Mouse (Mus musculus) stomach, embryonic 16.5 days (tissue): ENCODE measurements around the gene Atp5h. TPM values are rescaled to one million over a fixed set of nuclear protein-coding genes. Genes with fewer than 3 reads are reported as not detected.
"Not testable (repeated sequence)": the region's sequence is repeated elsewhere in the genome, so short reads cannot be mapped to it uniquely, and the experiment has no call there.

ENCODE experiments used
- ATAC-seq: fragments of 200-750 bp; cut with Nextera tagmentation; 2 replicates; pipeline ENCODE4 v1.8.0; 2017; ENCODE audit warnings: moderate number of reproducible peaks, moderate TSS enrichment; ENCODE audit not compliant: insufficient read depth, low FRiP score
- H3K27ac ChIP-seq: fragments of 300-500 bp; sonication (generic); 2 replicates; pipeline ENCODE4 v1.5.1; 2014; ENCODE audit warnings: low read length
- H3K27me3 ChIP-seq: fragments of 300-500 bp; sonication (generic); 2 replicates; pipeline ENCODE4 v1.6.1; 2014; ENCODE audit warnings: low read length, control low read depth, mixed read lengths; ENCODE audit not compliant: control insufficient read depth, insufficient read depth
- H3K36me3 ChIP-seq: fragments of 300-500 bp; sonication (generic); 2 replicates; pipeline ENCODE4 v1.6.1; 2014; ENCODE audit warnings: low read length; ENCODE audit not compliant: control insufficient read depth, insufficient read depth
- H3K4me1 ChIP-seq: fragments of 300-500 bp; sonication (generic); 2 replicates; pipeline ENCODE4 v1.6.1; 2014; ENCODE audit warnings: low read length, control low read depth, mixed read lengths; ENCODE audit not compliant: control insufficient read depth, insufficient read depth
- H3K4me2 ChIP-seq: fragments of 300-500 bp; sonication (generic); 2 replicates; pipeline ENCODE4 v1.6.1; 2014; ENCODE audit warnings: low read depth, low read length, mixed read lengths
- H3K4me3 ChIP-seq: fragments of 300-500 bp; sonication (generic); replicated peaks from 2 replicates; pipeline ENCODE4 v1.5.1; 2014; ENCODE audit warnings: mild to moderate bottlenecking, low read length
- H3K9ac ChIP-seq: fragments of 300-500 bp; sonication (generic); 2 replicates; pipeline ENCODE4 v1.6.1; 2014; ENCODE audit warnings: low read length
- H3K9me3 ChIP-seq: fragments of 300-500 bp; sonication (generic); replicated peaks from 2 replicates; pipeline ENCODE4 v1.6.1; 2016; ENCODE audit warnings: low read length, control low read depth; ENCODE audit not compliant: control insufficient read depth
- WGBS: fragments of 180-500 bp; shearing (Covaris S2); extraction: QIAGEN DNeasy Blood & Tissue Kit; methylation state at CpG from one replicate; pipeline ENCODE4 v1.1.7; 2014; 5-methylcytosine and 5-hydroxymethylcytosine counted together
- polyA plus RNA-seq: library from polyadenylated mRNA; unstranded; fragments of >200 nt; fragmentation: Nextera tagmentation; extraction: Ambion mirVana; gene quantifications from 2 replicates; pipeline ENCODE4 v1.2.1, GENCODE M21; 2015

The Atp5h gene
- polyA plus RNA-seq, 1 experiment from 2014 or later: 843 TPM

- H3K9me3 ChIP-seq: no peaks in the 10 kb centered on the region
- no peak overlapping the region for H3K4me3 ChIP-seq
- no peaks in the 10 kb centered on the region for H3K4me1 ChIP-seq
- H3K4me2 ChIP-seq: no peak overlapping the region
- no peak for ATAC-seq
- H3K27me3 ChIP-seq: no peaks in the 10 kb centered on the region
- peaks cover 5% of the 10 kb centered on the region; the same call in 1 of the 2 replicates for H3K36me3 ChIP-seq
- no peak overlapping the region for H3K9ac ChIP-seq
- WGBS: 92% methylated on average over 7 of the region's 7 CpGs
- H3K27ac ChIP-seq: no peak overlapping the region
Measured at GRCm38 (mm10) chr11:115391358-115391757, 28.4 kb downstream of the Atp5h start.

DNA sequence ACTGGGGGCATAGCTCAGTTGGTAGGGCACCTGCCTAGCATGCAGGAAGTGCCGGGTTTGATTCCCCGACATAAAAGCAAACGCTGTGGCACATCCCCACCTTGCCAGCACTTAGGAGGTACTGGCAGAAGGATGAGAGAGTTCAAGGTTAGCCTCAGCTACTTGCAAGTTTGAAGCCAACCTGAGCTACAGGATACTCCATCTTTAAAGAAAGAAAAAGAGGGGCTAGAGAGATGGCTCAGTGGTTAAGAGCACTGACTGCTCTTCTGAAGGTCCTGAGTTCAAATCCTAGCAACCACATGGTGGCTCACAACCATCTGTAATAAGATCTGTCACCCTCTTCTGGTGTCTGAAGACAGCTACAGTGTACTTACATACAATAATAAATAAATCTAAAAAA is 32.9 kb downstream of the Atp5h start:
- not testable (repeated sequence) for H3K9me3 ChIP-seq, H3K36me3 ChIP-seq, H3K4me3 ChIP-seq, H3K27me3 ChIP-seq, H3K4me2 ChIP-seq, H3K9ac ChIP-seq, ATAC-seq, H3K27ac ChIP-seq
- 91% methylated on average over 3 of the region's 3 CpGs for WGBS
- peaks cover 16% of the 10 kb centered on the region for H3K4me1 ChIP-seq

DNA sequence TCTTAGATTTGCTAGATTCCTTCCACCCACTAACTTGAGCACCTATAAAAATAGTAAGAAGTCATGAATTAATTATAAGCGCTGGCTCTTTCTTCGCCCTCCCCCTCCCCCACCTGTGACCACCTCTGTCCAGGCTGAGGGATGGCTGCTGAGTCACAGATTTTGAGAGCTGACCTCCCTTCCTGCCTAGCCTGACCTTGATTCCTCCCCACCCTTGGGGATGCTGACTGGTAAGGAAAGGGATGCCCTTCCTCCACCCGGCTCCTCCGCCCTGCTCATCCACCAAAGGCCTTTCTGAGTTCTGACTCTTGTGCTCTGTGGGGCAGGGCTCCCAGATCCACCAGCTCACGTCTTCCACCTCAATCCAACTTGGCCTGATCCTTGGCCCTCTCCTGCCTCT is 35.2 kb downstream of the Atp5h start:
- Histone ChIP-seq H3K4me3 (no peak overlapping the region), H3K4me2 (no peak overlapping the region), H3K4me1 (peaks cover 16% of the 10 kb centered on the region), H3K27ac (no peak overlapping the region), H3K36me3 (no peaks in the 10 kb centered on the region), H3K9me3 (no peaks in the 10 kb centered on the region), H3K27me3 (no peaks in the 10 kb centered on the region), H3K9ac (peak overlapping the region; percentile 42; the same call in 1 of the 2 replicates)
- WGBS: 81% methylated on average over 5 of the region's 5 CpGs
- ATAC-seq: no peak

- 54% methylated on average over 16 of the region's 16 CpGs for WGBS
- no peak overlapping the region for H3K4me3 ChIP-seq
- H3K9ac ChIP-seq: peak overlapping the region; percentile 42; the same call in 1 of the 2 replicates
- H3K4me2 ChIP-seq: peak overlapping the region; percentile 82; the same call in 1 of the 2 replicates
- H3K27me3 ChIP-seq: no peaks in the 10 kb centered on the region
- H3K9me3 ChIP-seq: no peaks in the 10 kb centered on the region
- peak overlapping the region; percentile 54; the same call in 1 of the 2 replicates for H3K27ac ChIP-seq
- H3K4me1 ChIP-seq: peaks cover 16% of the 10 kb centered on the region
- ATAC-seq: no peak
- H3K36me3 ChIP-seq: no peaks in the 10 kb centered on the region
Measured at GRCm38 (mm10) chr11:115383701-115384474, 35.9 kb downstream of the Atp5h start.

DNA sequence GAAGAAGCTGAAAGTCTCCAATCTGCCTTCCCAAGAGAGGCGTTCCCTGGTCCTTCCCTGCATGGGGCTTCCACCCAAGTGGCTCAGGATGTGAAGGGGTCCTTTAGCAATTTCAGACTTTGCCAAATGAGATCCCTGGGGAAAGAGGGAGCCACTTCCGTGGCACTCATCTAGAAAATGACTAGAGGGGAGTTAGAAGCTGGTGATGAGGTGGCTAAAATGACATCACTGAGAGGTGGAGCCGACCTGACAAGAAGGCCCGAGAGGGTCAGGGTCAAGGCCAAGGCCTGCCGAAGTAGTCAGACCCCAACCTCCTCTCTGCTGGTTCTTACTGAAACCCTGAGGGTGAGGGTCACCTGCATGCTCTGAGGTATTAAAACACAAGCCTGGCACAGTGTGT is 36.9 kb downstream of the Atp5h start:
- peak overlapping the region; percentile 83; the same call in 1 of the 2 replicates for H3K27ac ChIP-seq
- peak overlapping the region; percentile 86 for H3K9ac ChIP-seq
- H3K27me3 ChIP-seq: no peaks in the 10 kb centered on the region
- H3K4me2 ChIP-seq: peak overlapping the region; percentile 82
- H3K4me1 ChIP-seq: peaks cover 16% of the 10 kb centered on the region
- peak overlapping the region; percentile 72 for H3K4me3 ChIP-seq
- 24% methylated on average over 5 of the region's 5 CpGs for WGBS
- H3K36me3 ChIP-seq: no peaks in the 10 kb centered on the region
- ATAC-seq: no peak
- no peaks in the 10 kb centered on the region for H3K9me3 ChIP-seq

GRCm38 (mm10) chr11:115381743-115382539 is 37.8 kb downstream of the Atp5h start, which contains the start of gene Cdr2l:
Gene Cdr2l (plus strand): TSS chr11:115381916.
- peak within 1 kb of the TSS; percentile 82 for H3K4me2 ChIP-seq
- H3K36me3 ChIP-seq: no peaks in the 10 kb centered on the region
- under 1% methylated on average over 73 of the region's 76 CpGs for WGBS
- peak; percentile 90 for ATAC-seq
- no peaks in the 10 kb centered on the region for H3K9me3 ChIP-seq
- peak within 1 kb of the TSS; percentile 83 for H3K27ac ChIP-seq
- peak within 1 kb of the TSS; percentile 72 for H3K4me3 ChIP-seq
- H3K4me1 ChIP-seq: peaks cover 16% of the 10 kb centered on the region
- H3K27me3 ChIP-seq: no peaks in the 10 kb centered on the region
- H3K9ac ChIP-seq: peak within 1 kb of the TSS; percentile 86

DNA sequence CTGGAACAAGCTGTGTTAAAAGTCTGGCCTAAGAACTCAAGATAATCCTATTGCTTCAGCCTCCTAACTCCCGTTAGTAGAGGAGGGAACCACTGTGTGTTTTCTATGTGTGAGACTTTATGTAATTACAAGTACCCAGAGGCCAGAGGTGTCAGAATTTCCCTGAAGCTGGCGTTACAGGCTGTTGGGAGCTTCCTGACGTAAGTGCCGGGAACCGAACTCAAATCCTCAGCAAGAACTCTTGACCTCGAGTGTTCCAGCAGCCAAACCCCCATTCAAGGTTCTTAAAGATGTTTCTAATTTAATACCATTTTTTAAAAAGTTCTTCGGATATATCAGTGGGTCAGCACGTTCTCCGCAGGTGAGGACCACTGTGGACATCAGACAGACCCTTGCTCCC is 38.5 kb downstream of the Atp5h start:
- Histone ChIP-seq H3K27ac (peak overlapping the region; percentile 65), H3K9me3 (no peaks in the 10 kb centered on the region), H3K4me3 (peak overlapping the region; percentile 72), H3K27me3 (no peaks in the 10 kb centered on the region), H3K9ac (no peak overlapping the region), H3K36me3 (no peaks in the 10 kb centered on the region), H3K4me1 (peaks cover 16% of the 10 kb centered on the region), H3K4me2 (peak overlapping the region; percentile 82)
- WGBS: 14% methylated on average over 9 of the region's 9 CpGs
- no peak for ATAC-seq

GRCm38 (mm10) chr11:115377854-115378253 is 41.9 kb downstream of the Atp5h start:
- no peak overlapping the region for H3K4me2 ChIP-seq
- no peak for ATAC-seq
- H3K9ac ChIP-seq: no peak overlapping the region
- H3K9me3 ChIP-seq: no peaks in the 10 kb centered on the region
- H3K27me3 ChIP-seq: peaks cover 13% of the 10 kb centered on the region
- H3K4me1 ChIP-seq: peaks cover 11% of the 10 kb centered on the region
- no peak overlapping the region for H3K27ac ChIP-seq
- WGBS: 87% methylated on average over 7 of the region's 7 CpGs
- no peak overlapping the region for H3K4me3 ChIP-seq
- H3K36me3 ChIP-seq: no peaks in the 10 kb centered on the region

- H3K9ac ChIP-seq: no peak overlapping the region
- H3K36me3 ChIP-seq: no peaks in the 10 kb centered on the region
- H3K4me2 ChIP-seq: no peak overlapping the region
- WGBS: 87% methylated on average over 4 of the region's 4 CpGs
- H3K27me3 ChIP-seq: peaks cover 13% of the 10 kb centered on the region
- H3K4me3 ChIP-seq: no peak overlapping the region
- H3K9me3 ChIP-seq: no peaks in the 10 kb centered on the region
- H3K4me1 ChIP-seq: peaks cover 7% of the 10 kb centered on the region
- H3K27ac ChIP-seq: no peak overlapping the region
- no peak for ATAC-seq
Measured at GRCm38 (mm10) chr11:115377254-115377653, 42.5 kb downstream of the Atp5h start.
